Mouse (Mus musculus) left cerebral cortex, adult 18-20 months (tissue): ENCODE data around the gene Mtfr1l. TPM values are rescaled to one million over a fixed set of nuclear protein-coding genes. Genes with fewer than 3 reads are reported as not detected.
"Not testable (repeated sequence)": the region's sequence is repeated elsewhere in the genome, so short reads cannot be mapped to it uniquely, and the experiment has no call there.

Experiments
- DNase-seq, 2 experiments: peaks; one replicate each; pipeline ENCODE4 v3.0.0; 2021 to 2022; ENCODE audit warnings: low spot score in 2 of 2, mixed read lengths in 1 of 2
- microRNA-seq, 2 experiments: library from miRNA; unstranded; fragments of <30 nt; microRNA quantifications; one replicate each; pipeline ENCODE4 v1.2.0; 2021
- total RNA-seq, 2 experiments: library from RNA; stranded (reverse); gene quantifications; 2 replicates each; pipeline ENCODE4 v1.2.3; 2021

Gene Mtfr1l
- total RNA-seq, 2 experiments from 2014 or later = 65.3 to 66.0 TPM

GRCm38 (mm10) chr4:134494161-134494560 is 41.0 kb downstream of the Mtfr1l start:
- DNase-seq = not testable (repeated sequence)

- DNase-seq = no peak
Observed at GRCm38 (mm10) chr4:134491716-134492115, 43.5 kb downstream of the Mtfr1l start.

- DNase-seq = no peak
Observed at GRCm38 (mm10) chr4:134489986-134490665, 45.1 kb downstream of the Mtfr1l start.

- no peak for DNase-seq
Observed at GRCm38 (mm10) chr4:134488211-134488610, 47.0 kb downstream of the Mtfr1l start.

- no peak for DNase-seq
Observed at GRCm38 (mm10) chr4:134485151-134485900, 49.9 kb downstream of the Mtfr1l start.

GRCm38 (mm10) chr4:134484231-134484630 is 51.0 kb downstream of the Mtfr1l start:
- peak in 1 of 2 experiments; percentile 24 for DNase-seq

DNA sequence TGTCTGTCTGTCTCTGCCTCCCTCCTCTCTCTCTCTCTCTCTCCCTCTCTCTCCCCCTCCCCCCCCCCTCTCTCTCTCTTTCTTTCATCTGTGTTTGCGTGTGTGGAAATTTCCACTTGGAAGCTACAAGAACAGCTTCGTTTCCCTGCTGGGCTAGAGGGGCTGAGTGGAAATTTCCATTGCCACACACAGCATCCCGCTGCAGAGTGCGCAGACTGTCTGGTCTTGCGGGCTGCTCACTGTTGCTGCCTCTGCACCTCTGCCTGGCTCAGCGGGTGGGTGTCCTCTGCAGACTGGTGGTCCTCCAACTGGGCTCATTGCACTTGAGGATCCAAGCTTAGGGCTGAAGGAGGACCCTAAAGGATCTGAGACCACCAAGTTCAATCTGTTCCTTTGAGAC is 51.5 kb downstream of the Mtfr1l start:
- peak; percentile 70 to 73 for DNase-seq

DNA sequence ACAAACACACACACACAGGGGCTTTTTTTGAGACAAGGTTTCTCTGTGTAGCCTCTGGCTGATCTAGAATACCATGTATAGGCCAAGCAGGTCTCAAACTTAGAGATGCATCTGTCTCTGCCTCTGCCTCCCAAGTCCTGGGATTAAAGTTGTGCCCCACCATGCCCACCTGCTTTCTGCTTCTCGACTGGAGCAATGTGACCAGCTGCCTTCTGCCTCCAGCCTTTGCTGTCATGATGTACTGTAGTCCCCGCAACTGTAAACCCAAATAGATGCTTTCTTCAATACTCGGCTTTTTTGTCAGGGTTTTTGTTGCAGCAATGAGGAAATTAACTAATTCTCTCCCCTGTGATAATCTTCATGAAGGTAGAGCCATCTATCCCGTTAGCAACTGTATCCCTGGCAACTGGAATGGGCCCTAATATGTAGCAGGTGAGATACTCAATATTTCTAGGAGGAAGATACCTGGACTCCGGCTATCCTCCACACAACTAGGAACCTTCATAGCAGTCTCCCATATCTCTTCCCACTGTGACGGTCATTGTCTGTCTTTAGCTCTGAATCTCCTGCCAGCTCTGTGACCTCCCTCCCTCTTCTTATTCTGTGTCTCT is 52.0 kb downstream of the Mtfr1l start:
- DNase-seq = peak in 1 of 2 experiments; percentile 30

DNA sequence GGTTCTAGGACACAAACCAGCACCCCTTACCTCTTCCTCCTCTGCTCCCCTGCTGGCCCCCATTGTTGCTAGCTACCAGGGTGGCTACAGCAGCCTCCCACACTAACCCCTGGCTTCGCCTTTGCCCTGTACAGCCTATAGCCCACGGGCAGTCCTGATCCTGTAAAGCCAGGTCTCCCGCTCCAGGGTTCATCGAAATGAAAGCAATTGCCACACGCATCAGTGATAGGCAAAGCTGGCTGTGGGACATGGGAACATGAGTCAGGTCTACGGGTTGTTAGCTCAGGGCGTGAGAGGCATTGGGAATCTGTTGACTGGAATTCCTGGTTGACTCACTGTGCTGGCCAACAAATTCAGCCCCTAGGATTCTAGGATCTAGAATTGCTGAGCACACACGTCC is 52.7 kb downstream of the Mtfr1l start:
- DNase-seq = no peak

- DNase-seq = no peak
Observed at GRCm38 (mm10) chr4:134481270-134481669, 53.9 kb downstream of the Mtfr1l start.

- DNase-seq = peak; percentile 71 to 82
Observed at GRCm38 (mm10) chr4:134480864-134481263, 54.3 kb downstream of the Mtfr1l start.

DNA sequence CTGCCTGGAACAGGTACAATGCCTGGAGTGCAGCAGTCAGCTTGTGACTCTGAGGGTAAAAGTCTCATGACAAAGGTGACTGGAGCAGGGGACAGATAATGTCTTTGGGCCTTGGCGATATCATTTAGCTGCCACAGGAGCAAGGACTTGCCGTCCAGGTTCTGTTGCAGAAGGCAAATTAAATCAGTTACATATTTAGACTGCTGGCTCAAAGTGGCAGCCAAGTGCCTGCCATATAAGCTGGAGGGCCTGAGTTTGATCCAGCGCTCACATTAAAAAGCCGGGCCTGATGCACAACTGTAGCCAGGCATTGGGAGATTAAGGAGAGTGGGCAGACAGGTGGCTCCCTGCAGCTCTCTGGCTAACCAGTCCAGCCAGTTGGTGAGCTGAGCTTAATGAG is 55.3 kb downstream of the Mtfr1l start:
- DNase-seq = no peak

DNA sequence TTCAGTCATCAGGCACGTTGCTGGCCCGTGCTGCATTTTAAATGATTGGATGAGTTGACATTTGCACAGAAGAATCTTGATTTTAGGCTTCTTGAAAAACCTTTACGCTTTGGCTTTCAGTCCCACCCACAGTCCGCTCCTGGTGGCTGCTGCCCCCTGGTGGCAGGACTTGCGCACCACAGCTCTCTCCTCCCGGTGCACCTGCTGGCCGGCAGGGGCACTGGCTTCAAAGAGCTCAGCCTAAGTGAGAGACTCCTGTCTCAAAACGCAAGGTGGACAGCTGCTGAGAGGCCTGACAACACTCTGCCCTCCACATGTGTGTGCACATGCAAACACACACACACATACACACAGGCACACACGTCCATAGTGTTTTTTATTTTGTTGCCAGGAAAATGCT is 57.2 kb downstream of the Mtfr1l start:
- peak; percentile 94 to 99 for DNase-seq

- DNase-seq = peak in 1 of 2 experiments; percentile 30
Observed at GRCm38 (mm10) chr4:134476899-134477298, 58.3 kb downstream of the Mtfr1l start.

Small RNA genes within 50 kb of the gene (microRNA-seq; reads per million reads assigned to microRNA genes)
- 0 reads per million in 2 experiments for gene Mir6403

Other genes starting within 250 kb of the Mtfr1l start
- 10 to 100 TPM; 18.7 to 24.4 TPM for gene Pdik1l, start 247.5 kb downstream of the Mtfr1l start, total RNA-seq
- gene Trim63, start 220.3 kb downstream of the Mtfr1l start, total RNA-seq = under 1 TPM; 0.30 to 0.35 TPM
- gene Slc30a2, start 192.2 kb downstream of the Mtfr1l start, total RNA-seq = under 1 TPM in 1 of 2 experiments, not detected in 1; 0.40 TPM
- gene Extl1, start 151.5 kb downstream of the Mtfr1l start, total RNA-seq = 10 to 100 TPM; 44.0 to 45.4 TPM
- gene Pafah2, start 139.1 kb downstream of the Mtfr1l start, total RNA-seq = 1 to 10 TPM; 4.8 to 7.4 TPM
- gene Stmn1, start 67.1 kb downstream of the Mtfr1l start, total RNA-seq = 1,000 to 10,000 TPM; 1,034 to 1,073 TPM
- gene Paqr7, start 38.7 kb downstream of the Mtfr1l start, total RNA-seq = 10 to 100 TPM; 63.5 to 70.1 TPM
- gene Aunip, start 24.4 kb downstream of the Mtfr1l start, total RNA-seq = under 1 TPM in 1 of 2 experiments, not detected in 1; 0.54 TPM
- gene Selenon, start 16.8 kb upstream of the Mtfr1l start, total RNA-seq = 10 to 100 TPM; 23.1 to 25.7 TPM
- gene Man1c1, start 168.9 kb upstream of the Mtfr1l start, total RNA-seq = 10 to 100 TPM; 44.5 to 45.6 TPM
- gene Ldlrap1, start 232.6 kb upstream of the Mtfr1l start, total RNA-seq = 1 to 10 TPM; 1.8 to 3.1 TPM